Mouse (Mus musculus) small intestine, adult 10 weeks (tissue): ENCODE results near the gene Gnb1. TPM values are rescaled to one million over a fixed set of nuclear protein-coding genes. Genes with fewer than 3 reads are reported as not detected.

ENCODE experiments used
- polyA plus RNA-seq: library from polyadenylated mRNA; stranded (reverse); fragments of 350-450 nt; fragmentation: Illumina TruSeq; extraction: RNeasy Lipid Tissue Mini Kit (QIAGEN cat#74804); gene quantifications from one replicate; pipeline ENCODE4 v1.2.3, GENCODE M21; 2014; ENCODE audit warnings: low replicate concordance

Gnb1 gene
- 317 TPM for polyA plus RNA-seq

DNA sequence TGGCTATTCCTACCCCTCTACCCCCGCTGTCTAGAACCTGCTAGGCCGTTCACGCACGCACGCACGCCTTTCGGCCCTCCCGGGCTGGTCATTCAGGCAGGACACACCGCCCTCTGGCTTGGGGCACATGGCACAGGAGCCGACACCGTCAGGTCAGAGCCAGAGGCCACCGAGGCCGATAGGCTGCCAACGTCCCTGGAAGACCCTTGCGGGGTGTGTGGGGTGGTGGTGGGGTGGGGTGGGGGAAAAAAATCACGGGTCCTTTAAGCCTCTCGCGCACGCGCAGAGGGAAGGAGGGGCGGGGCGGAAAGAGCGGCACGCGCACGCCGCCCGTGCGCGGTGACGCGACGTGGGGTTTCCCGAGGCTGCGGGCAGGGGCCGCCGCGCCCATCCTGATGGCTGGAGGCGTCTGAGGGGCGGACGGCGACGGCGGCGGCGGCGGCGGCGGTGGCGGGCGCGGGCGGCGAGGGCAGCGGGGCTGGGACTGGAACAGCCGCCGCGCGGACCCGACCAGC lies at the start of gene Gnb1:
TSS of gene Gnb1 (plus strand) at position 372 of the 515 bp plus-strand sequence.

DNA sequence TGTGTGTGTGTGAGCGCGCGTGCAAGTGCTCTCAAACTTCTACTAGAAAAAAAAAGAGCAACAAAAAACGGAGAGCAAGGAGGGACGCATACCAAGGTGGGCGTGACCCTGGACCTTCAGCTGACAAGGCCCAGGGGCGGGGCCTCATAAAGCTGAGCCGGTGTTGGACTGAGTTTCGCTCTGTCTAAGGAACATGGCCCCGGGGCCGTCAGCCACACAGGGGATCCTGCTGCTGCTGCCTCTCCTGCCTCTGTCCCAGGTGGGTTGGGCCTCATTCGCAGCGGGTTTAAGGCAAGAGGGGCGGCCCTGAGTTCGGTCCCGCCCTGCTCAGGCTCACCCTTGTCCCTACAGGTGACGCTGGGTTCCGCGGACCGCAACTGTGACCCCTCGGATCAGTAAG lies 22.2 kb upstream of the Gnb1 start, which contains the start of gene Tmem52:
TSS of gene Tmem52 (plus strand) at position 163 of the 400 bp plus-strand sequence.

DNA sequence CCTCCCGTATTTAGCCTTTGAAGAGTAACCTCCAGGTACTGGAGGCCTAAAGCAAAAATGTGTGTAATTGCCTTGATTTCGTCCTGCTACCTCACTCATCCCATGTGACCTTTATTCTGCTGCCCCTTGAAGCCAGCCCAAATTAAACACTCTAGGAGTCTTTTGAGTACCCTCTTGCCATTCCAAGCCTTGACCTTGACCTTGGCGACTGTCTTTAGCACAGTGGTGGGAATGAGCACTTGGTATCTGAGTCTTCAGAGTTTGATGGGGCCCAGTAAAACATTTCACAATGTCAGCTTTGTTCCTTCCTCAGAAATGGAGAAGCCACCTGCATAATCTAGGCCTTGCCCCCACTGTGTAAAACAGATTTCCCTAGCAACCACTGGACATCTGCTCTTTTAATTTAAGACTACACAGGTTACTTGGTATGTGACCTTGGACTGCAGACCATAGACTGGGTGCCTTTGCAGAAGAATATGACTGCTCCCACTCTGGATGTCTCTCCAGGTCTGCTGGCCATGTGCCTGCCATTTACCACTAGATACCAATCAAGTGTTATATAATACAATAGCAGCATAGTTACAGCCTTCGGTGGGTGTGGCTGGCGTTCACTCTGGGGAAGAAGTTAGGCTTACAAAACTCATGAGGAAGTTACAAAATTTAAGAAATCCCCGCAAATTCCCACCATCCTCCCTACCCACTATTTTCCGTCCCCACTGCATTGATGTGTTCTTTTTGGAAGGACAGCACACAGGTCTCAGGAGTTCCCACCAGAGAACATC lies 70.7 kb downstream of the Gnb1 start, which contains the start of gene Nadk:
TSS of gene Nadk (plus strand) at position 718 of the 782 bp plus-strand sequence.

DNA sequence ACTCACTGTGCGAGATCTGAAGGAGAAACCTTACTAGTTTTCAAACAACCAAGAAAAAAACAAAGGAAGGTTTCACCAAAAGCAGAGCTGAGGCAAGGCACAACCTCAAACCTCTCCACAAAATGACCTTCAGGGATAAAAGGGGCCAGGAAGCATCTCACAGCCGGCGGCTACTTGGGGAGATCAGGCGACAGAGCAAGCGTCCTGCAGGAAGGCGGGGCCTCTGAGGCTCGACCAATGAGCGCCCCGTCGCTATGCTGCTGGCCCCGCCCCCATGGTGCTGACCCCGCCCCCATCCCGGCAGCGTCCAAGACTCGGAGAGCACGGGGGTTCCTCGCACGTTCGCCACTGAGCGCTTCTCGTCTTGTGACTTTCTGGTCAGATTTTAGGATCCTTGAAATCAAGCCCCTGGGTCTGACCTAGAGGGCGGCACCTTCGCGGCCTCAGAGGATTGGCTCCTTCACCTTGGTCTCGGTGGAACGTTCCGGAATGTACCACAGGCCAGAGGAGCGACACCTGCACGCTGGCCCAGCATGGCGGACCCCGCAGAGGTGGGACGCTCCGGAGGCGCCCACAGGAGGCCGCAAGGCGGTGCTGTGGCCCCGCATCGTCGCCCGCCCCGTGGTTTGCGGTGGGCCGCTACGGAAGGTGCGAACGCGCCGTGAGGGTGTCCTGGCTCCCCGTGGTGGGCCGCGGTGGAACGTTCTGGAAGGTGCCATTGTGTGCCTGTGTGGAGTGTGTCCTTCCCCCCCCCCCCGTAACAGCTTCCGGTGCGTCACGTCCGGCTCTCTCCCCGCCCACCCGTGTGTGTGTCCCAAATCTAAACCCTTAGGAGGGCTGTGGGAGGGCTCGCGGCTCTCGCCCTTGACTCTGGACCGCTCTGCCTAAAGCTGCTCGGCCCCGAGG lies 110.2 kb downstream of the Gnb1 start, which contains the start of gene Slc35e2:
TSS of gene Slc35e2 (plus strand) at position 326 of the 906 bp plus-strand sequence.

Other genes with a start within 250 kb of the Gnb1 start
- not detected for gene Faap20, start 241.6 kb upstream of the Gnb1 start, polyA plus RNA-seq
- gene Prkcz, start 130.0 kb upstream of the Gnb1 start, polyA plus RNA-seq = 10.2 TPM
- gene Gabrd, start 93.2 kb upstream of the Gnb1 start, polyA plus RNA-seq = not detected
- gene Cfap74, start 82.2 kb upstream of the Gnb1 start, polyA plus RNA-seq = 0.67 TPM
- not detected for gene Tmem52, start 22.2 kb upstream of the Gnb1 start, polyA plus RNA-seq
- gene Nadk, start 71.0 kb downstream of the Gnb1 start, polyA plus RNA-seq = 48.7 TPM
- 39.8 TPM for gene Slc35e2, start 110.1 kb downstream of the Gnb1 start, polyA plus RNA-seq
- 152 TPM for gene Cdk11b, start 133.5 kb downstream of the Gnb1 start, polyA plus RNA-seq
- gene Gm10563, start 154.0 kb downstream of the Gnb1 start, polyA plus RNA-seq = not detected
- gene Mmp23, start 162.0 kb downstream of the Gnb1 start, polyA plus RNA-seq = 0.45 TPM
- gene Mib2, start 177.8 kb downstream of the Gnb1 start, polyA plus RNA-seq = 0.71 TPM
- not detected for gene Fndc10, start 203.0 kb downstream of the Gnb1 start, polyA plus RNA-seq
- 77.1 TPM for gene Ssu72, start 213.4 kb downstream of the Gnb1 start, polyA plus RNA-seq
- gene Tmem240, start 243.4 kb downstream of the Gnb1 start, polyA plus RNA-seq = not detected